Mouse (Mus musculus): Measurements from ENCODE around the gene Usp35.

GRCm38 (mm10) chr7:97305206-97305605 lies 26.6 kb downstream of the Usp35 start:
- no peak for TF ChIP-seq CTCF (IDR thresholded peaks at IDR 0.05; ENCODE audit: extremely low read depth, insufficient read length, insufficient replicate concordance, low read depth, low read length)
- no peak for TF ChIP-seq POLR2A (IDR thresholded peaks at IDR 0.05; ENCODE audit: low read depth, low read length)

Measured in small intestine, adult 2 months (tissue).